Mouse (Mus musculus): ENCODE results near the gene Veph1. TPM values are rescaled to one million over a fixed set of nuclear protein-coding genes. Genes with fewer than 3 reads are reported as not detected.

Veph1 gene
- polyA plus RNA-seq, 2 experiments = 0.85 to 2.3 TPM

DNA sequence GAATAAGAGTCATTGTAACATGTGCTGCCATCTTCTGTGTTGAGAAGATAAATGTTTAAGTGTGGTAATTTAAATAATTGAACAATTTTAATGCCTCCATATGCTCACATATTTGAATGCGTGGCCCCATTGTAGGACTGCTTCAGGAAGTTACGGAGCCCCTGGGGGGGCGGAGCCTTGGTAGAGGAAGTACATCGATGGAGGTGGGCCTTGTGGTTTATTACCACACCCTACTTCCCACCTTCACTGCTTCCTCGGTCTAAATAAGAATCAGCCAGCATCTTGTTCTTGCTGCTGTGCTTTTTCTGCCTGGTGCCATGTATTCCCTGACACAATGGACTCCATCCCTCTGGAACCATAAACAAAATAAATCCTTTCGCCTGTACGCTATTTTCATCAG lies 241.0 kb downstream of the Veph1 start:
- Histone ChIP-seq H3K36me3 (ENCODE audit: control insufficient read depth, insufficient read depth, low read length) (no peaks in the 10 kb centered on the region), H3K4me1 (ENCODE audit: control insufficient read depth, insufficient read depth, low read length) (peaks cover 12% of the 10 kb centered on the region), H3K4me3 (replicated peaks; ENCODE audit: low read length) (no peak overlapping the region), H3K27me3 (ENCODE audit: control insufficient read depth, insufficient read depth, low read length) (no peaks in the 10 kb centered on the region), H3K9me3 (ENCODE audit: control insufficient read depth, low read length) (no peaks in the 10 kb centered on the region), H3K9ac (ENCODE audit: low read depth, low read length, severe bottlenecking) (no peak overlapping the region), H3K27ac (replicated peaks; ENCODE audit: low read depth, low read length) (no peak overlapping the region), H3K4me2 (replicated peaks; ENCODE audit: low read depth, low read length, severe bottlenecking) (no peak overlapping the region)
- DNase-seq (ENCODE audit: low spot score) (no peak), ATAC-seq (ENCODE audit: low FRiP score, low read depth) (no peak)
- WGBS = 93% methylated on average over 7 of the region's 7 CpGs
- TF ChIP-seq POLR2A (IDR thresholded peaks at IDR 0.05; ENCODE audit: borderline replicate concordance, extremely low read depth, insufficient read depth, insufficient read length) = no peak

DNA sequence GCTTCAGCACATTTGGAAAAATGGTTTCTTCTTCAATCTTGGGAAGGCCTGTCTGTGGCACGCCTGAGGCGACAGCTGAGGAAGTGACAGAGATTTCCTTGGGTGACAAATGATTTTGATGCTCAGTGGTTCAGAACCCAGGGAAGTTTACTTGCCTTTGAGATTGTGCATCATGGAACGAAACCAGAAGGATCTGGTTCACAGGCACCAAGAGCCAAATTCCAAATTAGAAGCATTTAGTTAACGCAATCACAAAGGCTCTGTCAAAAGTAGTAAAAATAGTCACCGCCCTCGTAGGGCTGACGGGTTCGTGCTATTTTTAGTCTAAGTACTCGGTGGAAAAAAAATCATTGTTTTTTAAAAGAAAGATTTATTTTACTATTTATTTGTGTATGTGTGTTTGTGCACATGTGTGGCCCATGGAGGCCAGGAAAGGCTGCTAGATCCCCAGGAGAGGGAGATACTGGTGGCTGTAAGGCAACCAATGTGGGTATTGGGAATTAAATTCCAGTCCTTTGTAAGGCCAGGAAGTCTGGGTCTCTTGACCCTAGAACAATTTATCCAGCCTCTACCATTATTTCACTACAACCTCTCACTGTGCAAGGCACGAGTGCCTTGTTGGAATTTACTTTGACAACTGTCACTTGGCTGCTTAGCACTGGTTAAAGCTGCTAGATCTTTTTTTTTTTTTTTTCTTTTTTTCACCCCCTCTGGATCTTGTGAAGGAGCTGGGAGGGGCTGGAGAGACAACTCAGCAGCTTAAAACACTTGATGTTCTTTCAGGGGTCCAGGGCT lies 246.3 kb downstream of the Veph1 start:
- H3K9me3 ChIP-seq (ENCODE audit: control insufficient read depth, low read length) = no peaks in the 10 kb centered on the region
- H3K4me2 ChIP-seq (replicated peaks; ENCODE audit: low read depth, low read length, severe bottlenecking) = no peak overlapping the region
- WGBS = 56% methylated on average over 10 of the region's 10 CpGs
- H3K4me3 ChIP-seq (replicated peaks; ENCODE audit: low read length) = no peak overlapping the region
- no peaks in the 10 kb centered on the region for H3K36me3 ChIP-seq (ENCODE audit: control insufficient read depth, insufficient read depth, low read length)
- no peak for TF ChIP-seq POLR2A (IDR thresholded peaks at IDR 0.05; ENCODE audit: borderline replicate concordance, extremely low read depth, insufficient read depth, insufficient read length)
- H3K27ac ChIP-seq (replicated peaks; ENCODE audit: low read depth, low read length) = no peak overlapping the region
- peaks cover 5% of the 10 kb centered on the region; the same call in 1 of the 2 replicates for H3K4me1 ChIP-seq (ENCODE audit: control insufficient read depth, insufficient read depth, low read length)
- H3K27me3 ChIP-seq (ENCODE audit: control insufficient read depth, insufficient read depth, low read length) = no peaks in the 10 kb centered on the region
- no peak overlapping the region for H3K9ac ChIP-seq (ENCODE audit: low read depth, low read length, severe bottlenecking)
- ATAC-seq (ENCODE audit: low FRiP score, low read depth) (no peak), DNase-seq (ENCODE audit: low spot score) (no peak)

DNA sequence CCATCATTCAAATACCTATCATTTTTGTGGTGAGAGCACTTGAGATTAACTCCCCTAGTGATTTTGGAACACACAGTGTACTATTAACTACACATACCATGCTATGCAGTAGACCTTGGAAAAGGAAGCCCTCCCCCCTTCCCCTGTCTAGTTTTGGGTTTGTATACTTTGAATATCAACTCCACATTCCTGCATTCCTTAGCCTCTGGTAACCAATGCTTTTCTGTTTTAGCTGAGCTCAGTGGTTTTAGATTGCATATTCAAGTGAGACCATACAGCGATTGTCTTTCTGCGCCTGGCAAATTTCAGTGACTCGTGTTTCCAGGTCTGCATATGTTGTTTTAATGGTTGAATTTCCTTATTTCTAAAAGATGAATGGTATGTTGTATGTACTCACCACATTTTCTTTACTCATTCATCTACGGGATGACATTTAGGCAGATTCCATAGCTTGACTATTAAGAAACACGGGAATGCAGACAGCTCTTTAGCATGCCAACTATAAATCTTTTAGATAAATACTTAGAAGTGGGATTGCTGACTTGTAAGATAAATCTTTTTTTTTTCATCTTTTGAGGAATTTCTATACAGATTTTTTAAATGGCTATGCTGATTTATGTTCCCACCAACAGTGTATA lies 255.7 kb downstream of the Veph1 start:
- DNase-seq (ENCODE audit: low spot score) (peak; percentile 45), ATAC-seq (ENCODE audit: low FRiP score, low read depth) (peak; percentile 57; the same call in 1 of the 2 replicates)
- H3K9me3 ChIP-seq (ENCODE audit: control insufficient read depth, low read length) = no peaks in the 10 kb centered on the region
- H3K9ac ChIP-seq (ENCODE audit: low read depth, low read length, severe bottlenecking) = no peak overlapping the region
- TF ChIP-seq POLR2A (IDR thresholded peaks at IDR 0.05; ENCODE audit: borderline replicate concordance, extremely low read depth, insufficient read depth, insufficient read length) = no peak
- H3K27me3 ChIP-seq (ENCODE audit: control insufficient read depth, insufficient read depth, low read length) = no peaks in the 10 kb centered on the region
- no peak overlapping the region for H3K4me2 ChIP-seq (replicated peaks; ENCODE audit: low read depth, low read length, severe bottlenecking)
- no peak overlapping the region for H3K4me3 ChIP-seq (replicated peaks; ENCODE audit: low read length)
- no peaks in the 10 kb centered on the region for H3K36me3 ChIP-seq (ENCODE audit: control insufficient read depth, insufficient read depth, low read length)
- WGBS = 46% methylated on average over 5 of the region's 5 CpGs
- no peaks in the 10 kb centered on the region; the same call in 1 of the 2 replicates for H3K4me1 ChIP-seq (ENCODE audit: control insufficient read depth, insufficient read depth, low read length)
- peak overlapping the region; percentile 3; the same call in 1 of the 2 replicates for H3K27ac ChIP-seq (replicated peaks; ENCODE audit: low read depth, low read length)

DNA sequence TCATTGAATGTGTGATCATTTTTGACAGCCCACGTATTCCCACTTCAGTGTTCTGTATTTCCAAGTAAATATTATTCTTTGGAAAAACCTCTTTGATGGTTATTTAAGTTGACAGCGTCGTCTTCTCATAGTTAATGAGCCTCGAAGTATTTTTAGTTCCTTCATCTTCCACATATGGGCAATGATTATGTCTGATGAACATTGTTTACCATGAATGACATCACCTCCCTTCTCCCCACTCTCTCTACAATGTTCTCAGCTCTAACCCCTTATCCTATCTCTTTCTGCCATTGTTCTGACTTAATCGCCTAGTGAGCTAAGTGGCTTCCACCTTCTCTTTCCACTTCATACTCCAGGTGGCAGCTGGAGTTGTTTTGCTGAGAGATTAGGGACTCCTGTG lies 261.4 kb downstream of the Veph1 start:
- Histone ChIP-seq H3K4me2 (replicated peaks; ENCODE audit: low read depth, low read length, severe bottlenecking) (no peak overlapping the region), H3K27ac (replicated peaks; ENCODE audit: low read depth, low read length) (no peak overlapping the region), H3K9me3 (ENCODE audit: control insufficient read depth, low read length) (0 out of 2 replicates have a peak, but pooled peaks cover 4% of the 10 kb centered on the region), H3K9ac (ENCODE audit: low read depth, low read length, severe bottlenecking) (no peak overlapping the region), H3K4me1 (ENCODE audit: control insufficient read depth, insufficient read depth, low read length) (no peaks in the 10 kb centered on the region), H3K36me3 (ENCODE audit: control insufficient read depth, insufficient read depth, low read length) (no peaks in the 10 kb centered on the region), H3K27me3 (ENCODE audit: control insufficient read depth, insufficient read depth, low read length) (no peaks in the 10 kb centered on the region), H3K4me3 (replicated peaks; ENCODE audit: low read length) (no peak overlapping the region)
- no peak for DNase-seq (ENCODE audit: low spot score)
- ATAC-seq (ENCODE audit: low FRiP score, low read depth) = no peak
- TF ChIP-seq POLR2A (IDR thresholded peaks at IDR 0.05; ENCODE audit: borderline replicate concordance, extremely low read depth, insufficient read depth, insufficient read length) = no peak
- WGBS = 90% methylated on average over 5 of the region's 5 CpGs

DNA sequence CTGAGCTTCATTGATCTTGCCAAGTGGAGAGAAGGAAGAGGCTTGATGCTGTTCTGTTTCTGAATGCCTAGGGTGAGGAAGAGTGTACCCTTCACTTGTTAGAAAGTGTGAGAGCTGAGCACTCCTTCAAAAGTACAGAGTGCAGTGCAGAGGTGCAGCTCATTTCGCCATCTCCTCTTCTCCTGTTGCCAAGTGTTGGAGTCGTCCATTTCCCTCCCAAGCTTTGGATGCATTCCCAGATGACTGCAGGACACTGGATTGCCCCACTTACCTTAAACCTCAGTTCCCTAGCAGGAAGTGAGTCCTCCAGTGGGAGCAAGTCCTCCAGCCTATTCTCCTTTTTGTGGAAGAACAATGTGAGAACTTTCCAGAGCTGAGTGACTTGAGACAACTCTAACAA lies 263.3 kb downstream of the Veph1 start:
- Histone ChIP-seq H3K36me3 (ENCODE audit: control insufficient read depth, insufficient read depth, low read length) (no peaks in the 10 kb centered on the region), H3K4me2 (replicated peaks; ENCODE audit: low read depth, low read length, severe bottlenecking) (no peak overlapping the region), H3K9ac (ENCODE audit: low read depth, low read length, severe bottlenecking) (no peak overlapping the region), H3K4me1 (ENCODE audit: control insufficient read depth, insufficient read depth, low read length) (no peaks in the 10 kb centered on the region), H3K27ac (replicated peaks; ENCODE audit: low read depth, low read length) (no peak overlapping the region), H3K4me3 (replicated peaks; ENCODE audit: low read length) (no peak overlapping the region), H3K27me3 (ENCODE audit: control insufficient read depth, insufficient read depth, low read length) (no peaks in the 10 kb centered on the region), H3K9me3 (ENCODE audit: control insufficient read depth, low read length) (0 out of 2 replicates have a peak, but pooled peaks cover 4% of the 10 kb centered on the region)
- 61% methylated on average over 2 of the region's 2 CpGs for WGBS
- no peak for ATAC-seq (ENCODE audit: low FRiP score, low read depth)
- TF ChIP-seq POLR2A (IDR thresholded peaks at IDR 0.05; ENCODE audit: borderline replicate concordance, extremely low read depth, insufficient read depth, insufficient read length) = no peak
- DNase-seq (ENCODE audit: low spot score) = no peak

Data from limb, embryonic 14.5 days (tissue).